Mouse (Mus musculus) ovary, postnatal 10 days (tissue): ENCODE data around the gene Cckar.
"Not testable (repeated sequence)": the region's sequence is repeated elsewhere in the genome, so short reads cannot be mapped to it uniquely, and the experiment has no call there.

Source experiments
- DNase-seq: peaks from one replicate; pipeline ENCODE4 v3.0.0; 2022; ENCODE audit warnings: low spot score

Gene Cckar

GRCm38 (mm10) chr5:53707235-53708177, at the start of gene Cckar:
Gene Cckar (minus strand): TSS chr5:53707705.
- no peak for DNase-seq

DNA sequence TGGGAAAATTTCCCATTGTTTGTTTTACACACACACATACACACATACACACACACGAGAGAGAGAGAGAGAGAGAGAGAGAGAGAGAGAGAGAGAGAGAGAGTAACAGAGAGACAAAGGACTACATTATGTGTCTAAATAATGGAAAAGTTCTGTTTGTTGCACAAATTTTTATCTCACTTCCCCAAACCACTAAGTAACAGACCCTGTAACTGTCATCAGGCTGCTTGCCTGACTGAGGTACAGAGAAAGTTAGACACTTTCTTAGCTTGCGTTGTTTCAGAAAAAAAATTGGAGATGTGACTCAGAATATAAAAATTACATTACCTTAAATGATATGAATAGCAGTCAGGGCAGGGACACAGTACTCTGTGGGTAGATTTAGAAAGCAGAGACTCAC, 36.6 kb upstream of the Cckar start:
- no peak for DNase-seq

- DNase-seq = no peak
Measured at GRCm38 (mm10) chr5:53732933-53733332, 25.4 kb upstream of the Cckar start.

DNA sequence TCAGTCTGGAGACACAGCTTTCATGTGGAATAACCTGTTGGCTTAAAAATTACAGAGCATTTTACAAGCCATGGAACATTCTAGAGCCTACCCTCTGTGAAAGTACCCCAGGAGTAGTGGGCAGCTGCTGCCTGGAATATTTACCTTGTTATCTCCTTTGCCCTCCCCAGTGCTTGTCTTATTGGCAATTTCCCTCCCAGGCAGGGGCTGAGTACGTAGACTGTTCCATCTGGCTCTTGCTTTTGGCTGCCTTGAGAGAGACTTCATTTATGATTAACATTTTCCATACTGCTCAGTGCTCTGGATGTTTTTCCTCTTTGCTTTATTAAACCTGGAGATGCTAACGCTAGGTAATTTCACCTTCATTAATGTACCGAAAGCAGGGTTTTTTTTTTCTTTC, 20.1 kb upstream of the Cckar start:
- DNase-seq = no peak

DNA sequence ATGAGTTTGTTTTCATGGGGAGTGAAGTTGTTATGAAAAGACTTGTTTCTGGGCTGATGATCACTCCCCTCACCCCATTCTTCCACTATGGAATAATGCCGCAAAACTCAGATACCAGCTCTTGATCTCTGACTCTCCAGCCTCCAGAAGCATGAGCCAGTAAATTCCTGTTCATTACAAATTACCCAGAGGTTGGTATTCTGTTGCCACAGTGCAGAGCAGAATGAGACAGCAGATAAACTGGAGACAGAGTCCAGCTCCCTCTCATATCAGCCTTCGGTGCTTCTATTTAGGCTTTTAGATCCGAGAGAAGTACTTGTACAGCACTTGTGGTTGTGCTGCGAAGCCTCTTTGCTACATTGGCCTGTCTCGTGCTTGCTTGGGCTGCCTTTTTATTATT, 18.5 kb upstream of the Cckar start:
- DNase-seq = no peak

GRCm38 (mm10) chr5:53716462-53716861, 9.0 kb upstream of the Cckar start:
- no peak for DNase-seq

DNA sequence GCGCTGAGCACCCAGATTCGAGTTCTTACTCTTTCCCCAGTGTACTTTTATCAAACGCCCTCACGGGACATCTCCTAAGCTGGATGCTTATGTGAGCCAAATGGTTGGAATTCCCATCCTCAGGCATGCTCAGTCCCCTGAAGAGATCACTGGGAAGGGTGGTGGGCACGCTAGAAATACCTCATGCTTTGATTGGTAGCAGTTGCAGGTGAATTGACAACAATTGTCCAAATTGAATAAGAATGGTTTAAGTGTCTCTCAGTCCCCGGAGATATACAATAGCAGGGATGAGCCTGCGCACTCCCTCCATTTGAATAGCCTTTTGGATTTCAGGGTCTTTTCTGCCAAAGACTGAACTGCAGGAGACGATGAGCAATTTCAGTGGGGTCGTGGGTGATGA, 3.8 kb upstream of the Cckar start:
- no peak for DNase-seq

- DNase-seq = no peak
Measured at GRCm38 (mm10) chr5:53708191-53708590, 686 bp upstream of the Cckar start.

GRCm38 (mm10) chr5:53702686-53703085, 4.8 kb downstream of the Cckar start:
- DNase-seq = no peak

- no peak for DNase-seq
Measured at GRCm38 (mm10) chr5:53697794-53698193, 9.7 kb downstream of the Cckar start.

GRCm38 (mm10) chr5:53696701-53697100, 10.8 kb downstream of the Cckar start:
- DNase-seq = no peak

DNA sequence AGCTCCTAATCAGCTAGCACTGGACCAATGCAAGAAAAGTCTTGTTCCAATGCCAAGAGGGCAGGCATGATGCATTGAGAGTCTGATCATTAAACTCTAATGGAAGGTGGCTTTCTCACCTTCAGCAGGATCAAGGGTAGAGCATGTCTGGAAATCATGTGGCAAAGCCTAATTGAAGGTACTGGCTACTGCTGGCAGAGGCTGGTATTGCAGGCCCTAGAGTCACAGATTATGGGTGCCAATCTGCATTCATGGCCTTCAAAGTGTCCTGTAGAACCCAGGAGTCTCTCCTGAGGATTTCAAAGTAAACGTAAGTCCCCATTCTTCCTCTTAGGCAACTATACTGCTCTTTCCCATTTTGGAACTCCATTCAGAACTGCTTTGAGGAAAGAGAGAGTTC, 14.8 kb downstream of the Cckar start:
- no peak for DNase-seq

- no peak for DNase-seq
Measured at GRCm38 (mm10) chr5:53692100-53692499, 15.4 kb downstream of the Cckar start.

DNA sequence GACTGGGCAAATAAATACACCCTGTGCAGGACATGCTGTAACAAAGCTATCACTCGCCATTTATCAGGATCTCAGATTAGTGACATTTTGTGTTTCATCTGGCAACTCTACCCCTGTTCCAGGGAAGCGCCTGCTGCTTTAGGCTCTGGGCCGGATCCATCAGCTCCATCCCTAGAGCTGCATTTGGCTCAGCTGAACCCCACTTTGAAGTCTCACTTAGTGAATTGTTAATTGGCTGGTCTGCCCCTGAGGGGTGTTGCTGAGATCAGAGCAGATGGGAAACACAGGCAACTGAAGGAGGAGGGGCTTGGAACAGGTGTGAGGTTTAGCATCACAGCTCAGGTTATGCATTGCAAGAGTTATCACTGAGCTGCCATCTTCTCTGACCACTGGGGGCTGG, 15.9 kb downstream of the Cckar start:
- DNase-seq = no peak

DNA sequence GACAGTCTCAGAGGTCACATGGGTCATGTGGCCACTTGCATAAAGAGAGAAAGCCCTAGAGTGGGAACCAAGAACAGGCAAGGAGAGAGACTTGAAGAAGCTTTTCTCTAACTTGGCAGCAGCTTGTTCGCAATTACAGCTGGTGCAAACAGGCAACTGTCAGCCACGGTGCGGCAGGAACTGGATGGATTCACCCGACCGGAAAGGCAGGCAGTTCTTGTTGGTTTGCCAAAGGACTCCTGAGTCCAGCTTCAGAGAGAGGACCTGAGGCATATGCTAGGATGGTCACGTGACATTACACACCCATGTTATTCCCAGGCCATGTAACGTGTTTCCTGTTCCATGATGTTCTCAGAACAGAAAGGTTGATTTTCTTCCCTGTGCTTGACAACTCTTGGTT, 19.2 kb downstream of the Cckar start:
- no peak for DNase-seq

DNA sequence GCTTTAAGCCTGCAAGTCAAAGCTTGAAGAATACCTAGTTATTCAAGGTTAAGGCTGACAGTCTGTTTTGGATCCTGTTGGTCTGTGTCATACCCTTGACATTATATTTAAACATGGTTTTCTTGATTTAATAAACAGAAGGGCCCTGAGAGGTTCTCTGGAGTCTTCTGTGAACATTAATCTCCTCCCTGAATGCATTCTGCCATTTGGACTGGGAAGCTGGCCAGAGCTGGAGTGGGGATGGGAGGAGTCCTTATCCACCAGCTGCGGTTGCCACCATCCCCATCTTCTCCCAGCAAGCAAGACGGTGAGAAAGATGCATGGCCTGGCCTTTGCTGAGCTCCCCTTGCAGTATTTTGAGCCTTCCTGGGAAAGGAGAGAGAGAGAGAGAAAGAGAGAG, 21.1 kb downstream of the Cckar start:
- DNase-seq = no peak

- no peak for DNase-seq
Measured at GRCm38 (mm10) chr5:53685623-53686022, 21.9 kb downstream of the Cckar start.

DNA sequence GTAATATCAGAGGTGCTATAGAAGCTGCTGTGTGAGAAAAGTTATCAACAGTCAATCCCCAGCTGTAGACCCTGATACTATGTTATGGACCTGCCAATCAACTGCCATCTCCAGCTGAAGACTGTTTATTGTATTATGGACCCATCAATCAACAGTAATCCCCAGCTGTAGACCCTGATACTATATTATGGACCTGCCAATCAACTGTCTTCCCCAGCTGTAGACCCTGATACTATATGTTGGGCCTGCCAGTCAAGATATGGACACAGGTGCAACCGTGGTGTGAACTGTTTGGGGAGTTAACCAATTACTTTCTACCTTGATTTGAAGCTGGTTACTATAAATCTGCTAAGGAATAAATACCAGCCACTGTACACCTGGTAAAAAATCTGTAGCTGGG, 23.1 kb downstream of the Cckar start:
- no peak for DNase-seq

DNA sequence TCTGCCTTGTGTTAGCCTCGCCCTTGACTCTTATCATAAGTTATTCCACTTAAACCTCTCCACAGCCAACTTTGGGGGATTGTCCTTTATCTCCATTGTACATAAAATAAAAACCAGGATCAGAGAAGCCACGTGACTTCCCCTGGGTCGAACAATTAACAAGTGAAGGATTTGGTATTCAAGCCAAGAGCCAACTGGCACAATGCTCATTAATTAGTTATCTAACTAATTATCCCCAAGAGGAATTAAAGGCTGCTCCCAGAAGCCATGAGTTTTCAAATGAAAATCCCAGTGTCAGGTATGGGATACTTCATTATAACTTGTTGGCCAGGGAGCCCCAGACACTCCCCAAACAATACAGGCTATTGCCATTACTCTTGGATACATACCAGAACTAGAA, 23.6 kb downstream of the Cckar start:
- no peak for DNase-seq

GRCm38 (mm10) chr5:53679651-53680050, 27.9 kb downstream of the Cckar start:
- DNase-seq = no peak

GRCm38 (mm10) chr5:53678036-53678767, 29.3 kb downstream of the Cckar start:
- DNase-seq = no peak

GRCm38 (mm10) chr5:53676671-53677070, 30.8 kb downstream of the Cckar start:
- no peak for DNase-seq

GRCm38 (mm10) chr5:53673493-53674150, 33.9 kb downstream of the Cckar start:
- not testable (repeated sequence) for DNase-seq
